Mouse (Mus musculus) ES-Bruce4 (cell line): ENCODE results near the gene Rsc1a1.

Source experiments
- CTCF ChIP-seq: IDR thresholded peaks from one replicate; pipeline ENCODE4 v1.8.1; 2011; ENCODE audit warnings: low read depth, low read length
- POLR2A ChIP-seq: IDR thresholded peaks from one replicate; pipeline ENCODE4 v1.8.1; 2011; ENCODE audit warnings: low read length; ENCODE audit not compliant: insufficient read depth

DNA sequence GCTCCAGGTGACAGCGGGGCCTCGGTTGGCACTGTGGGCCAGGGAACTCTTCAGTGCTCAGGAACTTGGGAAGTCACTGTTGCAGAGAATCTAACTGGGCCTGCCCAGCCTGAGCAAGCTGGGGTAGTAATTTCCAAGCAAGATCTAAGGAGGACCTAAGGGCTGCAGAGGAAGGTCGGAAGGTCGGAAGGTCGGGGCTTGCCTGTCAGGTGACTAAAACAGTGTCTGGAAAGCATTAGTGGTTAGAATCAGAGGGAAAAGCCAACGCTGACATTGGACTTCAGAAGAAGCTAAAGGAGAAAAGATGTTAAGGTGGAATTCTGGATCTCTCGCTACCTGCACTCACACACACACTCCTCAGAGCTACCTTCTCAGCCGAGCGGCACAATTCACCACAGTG lies 49.4 kb downstream of the Rsc1a1 start:
- TF ChIP-seq POLR2A: no peak
- TF ChIP-seq CTCF: no peak
